Mouse (Mus musculus) kidney, adult 2 months (tissue): Measurements from ENCODE around the gene Sdhaf1.

Experiments
- CTCF ChIP-seq: fragments of 200-500 bp; conservative IDR thresholded peaks from 2 replicates; pipeline ENCODE4 v1.5.1; 2011; ENCODE audit warnings: low read depth, mild to moderate bottlenecking, control low read depth, low read length, moderate library complexity, mixed read lengths; ENCODE audit not compliant: insufficient read depth, insufficient read length
- POLR2A ChIP-seq: fragments of 200-500 bp; IDR thresholded peaks from one replicate; pipeline ENCODE4 v1.6.1; 2011; ENCODE audit warnings: low read depth, low read length, control low read depth

- TF ChIP-seq CTCF (peak; percentile 73), POLR2A (no peak)
Observed at GRCm38 (mm10) chr7:30347828-30348227, 24.1 kb upstream of the Sdhaf1 start.
